Mouse (Mus musculus): ENCODE data around the gene Gm8909. TPM values are rescaled to one million over a fixed set of nuclear protein-coding genes. Genes with fewer than 3 reads are reported as not detected.
A peak's percentile ranks its signal among the peaks of the same experiment; 100 is the strongest.

Gene Gm8909
- polyA plus RNA-seq (2014; fragmentation: Nextera tagmentation; extraction: Ambion mirVana): not detected in 2 replicates

DNA sequence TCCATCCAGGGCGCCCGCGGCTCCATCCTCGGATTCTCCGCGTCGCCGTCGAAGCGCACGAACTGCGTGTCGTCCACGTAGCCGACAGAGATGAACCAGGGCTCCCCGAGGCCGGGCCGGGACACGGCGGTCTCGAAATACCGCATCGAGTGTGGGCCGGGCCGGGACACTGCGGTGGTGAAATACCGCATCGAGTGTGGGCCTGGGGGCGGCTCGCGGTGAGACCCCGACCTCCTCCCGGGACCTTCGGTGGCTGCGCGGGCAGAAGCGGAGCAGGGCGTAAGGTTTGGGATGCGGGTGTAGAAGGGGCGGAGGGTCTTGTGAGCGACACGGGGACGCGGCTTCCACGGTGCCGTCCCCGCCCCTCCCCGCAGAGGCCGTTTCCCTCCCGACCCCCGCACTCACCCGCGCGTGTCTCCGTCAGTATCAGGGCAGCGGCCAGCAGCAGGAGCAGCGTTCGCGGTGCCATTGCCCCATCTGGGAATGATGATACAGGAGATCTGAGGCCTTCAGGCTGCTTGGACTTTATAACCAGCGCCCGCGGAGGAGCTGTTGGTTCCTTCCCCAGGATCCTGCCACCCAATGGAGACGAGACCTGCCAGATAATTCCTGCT is at the start of gene Gm8909:
Gm8909 (minus strand) TSS at position 499 of the 614 bp plus-strand sequence.
- whole genome bisulfite sequencing: 1% methylated on average over 59 of the region's 63 CpGs
- Histone ChIP-seq H3K27ac (ENCODE audit: low read depth, low read length) (no peak within 1 kb of the TSS), H3K9ac (ENCODE audit: low read depth, low read length) (no peak within 1 kb of the TSS), H3K36me3 (ENCODE audit: control insufficient read depth, insufficient read depth, low read length) (no peaks in the 10 kb centered on the region), H3K27me3 (ENCODE audit: control insufficient read depth, insufficient read depth, low read length) (peaks cover 62% of the 10 kb centered on the region), H3K4me2 (replicated peaks; ENCODE audit: low read depth, low read length) (peak within 1 kb of the TSS; percentile 2), H3K4me1 (ENCODE audit: control insufficient read depth, insufficient read depth, low read length) (no peaks in the 10 kb centered on the region), H3K4me3 (ENCODE audit: low read length) (peak within 1 kb of the TSS; percentile 10), H3K9me3 (ENCODE audit: control insufficient read depth, low read length) (no peaks in the 10 kb centered on the region)
- ATAC-seq (ENCODE audit: low FRiP score, low TSS enrichment): no peak

DNA sequence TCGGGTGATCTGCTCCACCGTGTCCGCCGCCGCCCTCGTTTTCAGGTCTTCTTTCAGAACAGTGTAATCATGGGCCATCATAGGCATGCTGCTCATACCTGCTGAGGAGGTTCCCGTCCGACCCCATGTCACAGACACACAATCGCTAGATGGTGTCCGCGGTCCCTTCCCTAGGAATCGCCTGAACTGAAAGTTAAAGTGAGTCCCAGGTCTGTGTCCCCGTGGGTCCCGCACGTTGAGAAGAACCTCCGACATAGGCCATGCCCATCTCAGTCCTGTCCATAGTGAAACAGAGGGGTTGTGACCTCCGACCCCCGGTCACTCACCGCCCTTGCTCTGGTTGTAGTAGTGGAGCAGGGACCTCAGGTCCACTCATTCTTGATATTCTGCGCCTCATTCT is 47.2 kb upstream of the Gm8909 start:
- Histone ChIP-seq H3K36me3 (ENCODE audit: control insufficient read depth, insufficient read depth, low read length) (no peaks in the 10 kb centered on the region), H3K4me1 (ENCODE audit: control insufficient read depth, insufficient read depth, low read length) (no peaks in the 10 kb centered on the region), H3K27ac (ENCODE audit: low read depth, low read length) (no peak overlapping the region), H3K9me3 (ENCODE audit: control insufficient read depth, low read length) (no peaks in the 10 kb centered on the region), H3K27me3 (ENCODE audit: control insufficient read depth, insufficient read depth, low read length) (peaks cover 71% of the 10 kb centered on the region), H3K9ac (ENCODE audit: low read depth, low read length) (no peak overlapping the region), H3K4me2 (replicated peaks; ENCODE audit: low read depth, low read length) (no peak overlapping the region), H3K4me3 (ENCODE audit: low read length) (no peak overlapping the region)
- no peak for ATAC-seq (ENCODE audit: low FRiP score, low TSS enrichment)
- WGBS: 3% methylated on average over 20 of the region's 20 CpGs

DNA sequence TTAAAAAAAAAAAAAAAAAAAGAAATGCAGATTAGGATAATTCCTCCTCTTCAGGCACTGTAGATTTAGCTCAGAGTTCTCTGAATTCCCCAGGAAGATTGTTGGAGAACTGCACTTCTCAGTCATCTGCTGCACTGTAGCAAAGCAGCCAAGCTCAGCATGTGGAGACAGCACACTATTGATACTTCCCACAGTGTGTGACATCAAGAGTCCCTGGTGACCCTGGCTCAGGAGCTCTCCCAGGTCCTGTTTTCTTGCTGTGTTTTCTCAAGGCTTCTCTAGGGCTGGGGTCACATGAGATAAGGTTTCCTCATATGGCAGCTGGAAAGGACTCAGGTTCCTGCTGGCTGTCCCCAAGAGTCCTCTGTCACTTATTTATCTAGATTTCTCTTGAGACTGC is 38.5 kb upstream of the Gm8909 start:
- H3K27me3 ChIP-seq (ENCODE audit: control insufficient read depth, insufficient read depth, low read length): peaks cover 51% of the 10 kb centered on the region
- no peaks in the 10 kb centered on the region for H3K36me3 ChIP-seq (ENCODE audit: control insufficient read depth, insufficient read depth, low read length)
- no peak overlapping the region for H3K4me2 ChIP-seq (replicated peaks; ENCODE audit: low read depth, low read length)
- no peak overlapping the region for H3K27ac ChIP-seq (ENCODE audit: low read depth, low read length)
- H3K9ac ChIP-seq (ENCODE audit: low read depth, low read length): no peak overlapping the region
- no peaks in the 10 kb centered on the region for H3K9me3 ChIP-seq (ENCODE audit: control insufficient read depth, low read length)
- H3K4me1 ChIP-seq (ENCODE audit: control insufficient read depth, insufficient read depth, low read length): no peaks in the 10 kb centered on the region
- ATAC-seq (ENCODE audit: low FRiP score, low TSS enrichment): no peak
- no peak overlapping the region for H3K4me3 ChIP-seq (ENCODE audit: low read length)

DNA sequence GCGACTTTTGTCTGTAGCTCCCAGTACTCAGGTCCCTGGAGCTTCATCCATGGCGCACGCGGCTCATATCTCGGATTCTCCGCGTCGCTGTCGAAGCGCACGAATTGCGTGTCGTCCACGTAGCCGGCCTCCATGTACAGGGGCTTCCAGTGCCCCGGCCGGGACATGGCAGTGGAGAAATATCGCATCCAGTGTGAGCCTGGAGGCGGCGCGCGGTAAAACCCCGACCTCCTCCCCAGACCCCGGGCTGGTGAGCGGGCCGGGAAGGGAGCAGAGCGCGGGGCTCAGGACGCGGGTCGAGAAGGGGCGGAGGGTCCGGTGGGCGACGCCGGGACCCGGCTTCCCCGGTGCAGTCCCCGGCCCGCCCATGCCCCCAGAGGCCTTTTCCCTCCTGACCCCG is 37.5 kb upstream of the Gm8909 start:
- no peak overlapping the region for H3K9ac ChIP-seq (ENCODE audit: low read depth, low read length)

DNA sequence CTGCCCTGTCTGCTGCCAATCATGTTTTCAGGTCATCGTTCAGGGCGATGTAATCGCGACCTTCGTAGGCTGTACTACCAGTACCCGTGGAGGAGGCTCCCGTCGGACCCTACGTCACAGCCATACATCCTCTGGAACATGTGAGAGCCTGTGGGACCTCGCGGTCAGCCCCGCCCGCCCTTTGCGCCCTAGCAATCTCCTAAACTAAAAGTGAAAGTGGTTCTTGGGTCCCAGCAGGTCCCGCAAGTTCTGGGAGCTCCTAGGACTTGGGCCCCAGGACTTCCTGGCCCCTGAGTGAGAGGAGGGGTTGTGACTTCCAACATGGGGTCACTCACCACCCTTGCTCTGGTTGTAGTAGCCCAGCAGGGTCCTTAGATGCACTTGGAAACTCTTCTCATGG is 37.1 kb upstream of the Gm8909 start:
- ATAC-seq (ENCODE audit: low FRiP score, low TSS enrichment): peak; percentile 57; the same call in 1 of the 2 replicates
- peaks cover 47% of the 10 kb centered on the region for H3K27me3 ChIP-seq (ENCODE audit: control insufficient read depth, insufficient read depth, low read length)
- peak overlapping the region; percentile 32 for H3K4me3 ChIP-seq (ENCODE audit: low read length)
- H3K4me1 ChIP-seq (ENCODE audit: control insufficient read depth, insufficient read depth, low read length): no peaks in the 10 kb centered on the region
- H3K9ac ChIP-seq (ENCODE audit: low read depth, low read length): no peak overlapping the region
- peak overlapping the region; percentile 44 for H3K4me2 ChIP-seq (replicated peaks; ENCODE audit: low read depth, low read length)
- H3K36me3 ChIP-seq (ENCODE audit: control insufficient read depth, insufficient read depth, low read length): no peaks in the 10 kb centered on the region
- WGBS: 1% methylated on average over 15 of the region's 15 CpGs
- H3K9me3 ChIP-seq (ENCODE audit: control insufficient read depth, low read length): no peaks in the 10 kb centered on the region
- H3K27ac ChIP-seq (ENCODE audit: low read depth, low read length): no peak overlapping the region

More for the DNA sequence above, 37.5 kb upstream of the Gm8909 start:
- no peaks in the 10 kb centered on the region for H3K4me1 ChIP-seq (ENCODE audit: control insufficient read depth, insufficient read depth, low read length)
- H3K36me3 ChIP-seq (ENCODE audit: control insufficient read depth, insufficient read depth, low read length): no peaks in the 10 kb centered on the region
- peak overlapping the region; percentile 32 for H3K4me3 ChIP-seq (ENCODE audit: low read length)
- no peak overlapping the region for H3K27ac ChIP-seq (ENCODE audit: low read depth, low read length)
- under 1% methylated on average over 41 of the region's 41 CpGs for WGBS
- peaks cover 51% of the 10 kb centered on the region for H3K27me3 ChIP-seq (ENCODE audit: control insufficient read depth, insufficient read depth, low read length)
- peak; percentile 46; the same call in 1 of the 2 replicates for ATAC-seq (ENCODE audit: low FRiP score, low TSS enrichment)
- H3K4me2 ChIP-seq (replicated peaks; ENCODE audit: low read depth, low read length): peak overlapping the region; percentile 44
- no peaks in the 10 kb centered on the region for H3K9me3 ChIP-seq (ENCODE audit: control insufficient read depth, low read length)

DNA sequence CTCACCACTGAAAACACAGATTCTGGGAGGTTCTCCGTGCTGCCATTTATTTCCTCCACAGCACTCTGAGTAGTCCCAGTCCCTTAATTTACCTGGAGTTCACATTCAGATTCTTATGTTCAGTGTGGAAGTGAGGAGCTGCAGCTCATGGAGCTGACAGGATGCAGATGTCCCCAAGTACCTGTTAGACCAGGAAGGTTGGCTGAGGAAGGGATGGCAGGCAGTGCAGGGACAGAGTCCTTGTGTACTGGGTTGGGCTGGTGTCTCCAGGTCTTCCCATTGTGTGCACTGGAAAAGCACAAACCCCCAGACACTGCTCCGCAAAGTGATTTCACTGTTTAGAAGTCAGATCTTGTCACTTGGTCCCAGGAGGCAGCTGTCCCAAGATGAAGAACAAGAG is 33.5 kb upstream of the Gm8909 start:
- no peak overlapping the region for H3K9ac ChIP-seq (ENCODE audit: low read depth, low read length)
- H3K4me3 ChIP-seq (ENCODE audit: low read length): no peak overlapping the region
- H3K27me3 ChIP-seq (ENCODE audit: control insufficient read depth, insufficient read depth, low read length): peaks cover 41% of the 10 kb centered on the region
- H3K36me3 ChIP-seq (ENCODE audit: control insufficient read depth, insufficient read depth, low read length): no peaks in the 10 kb centered on the region
- H3K4me1 ChIP-seq (ENCODE audit: control insufficient read depth, insufficient read depth, low read length): no peaks in the 10 kb centered on the region
- ATAC-seq (ENCODE audit: low FRiP score, low TSS enrichment): no peak
- WGBS: 84% methylated on average over 2 of the region's 2 CpGs
- H3K9me3 ChIP-seq (ENCODE audit: control insufficient read depth, low read length): no peaks in the 10 kb centered on the region
- no peak overlapping the region for H3K4me2 ChIP-seq (replicated peaks; ENCODE audit: low read depth, low read length)
- no peak overlapping the region for H3K27ac ChIP-seq (ENCODE audit: low read depth, low read length)

DNA sequence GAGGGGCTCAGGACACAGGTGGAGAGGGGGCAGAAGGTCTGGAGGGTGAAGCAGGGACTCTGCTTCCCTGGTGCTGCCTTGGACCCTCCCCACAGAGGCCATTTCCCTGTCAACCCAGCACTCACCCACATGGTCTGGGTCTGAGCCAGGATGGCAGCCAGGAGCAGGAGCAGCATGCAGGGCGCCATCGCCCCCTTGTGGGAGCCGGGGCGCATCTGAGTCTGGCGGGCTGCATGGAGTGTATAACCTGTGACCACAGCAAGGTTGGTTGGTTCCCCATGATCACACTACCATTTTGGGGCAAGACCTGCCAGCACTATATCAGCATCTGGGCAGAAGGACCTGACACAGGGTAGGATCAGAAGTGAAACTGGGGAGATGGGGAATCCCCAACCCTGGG is 30.0 kb upstream of the Gm8909 start:
- H3K9me3 ChIP-seq (ENCODE audit: control insufficient read depth, low read length): no peaks in the 10 kb centered on the region
- H3K36me3 ChIP-seq (ENCODE audit: control insufficient read depth, insufficient read depth, low read length): no peaks in the 10 kb centered on the region
- no peak overlapping the region for H3K27ac ChIP-seq (ENCODE audit: low read depth, low read length)
- H3K9ac ChIP-seq (ENCODE audit: low read depth, low read length): no peak overlapping the region
- WGBS: 16% methylated on average over 5 of the region's 5 CpGs
- H3K4me3 ChIP-seq (ENCODE audit: low read length): no peak overlapping the region
- H3K27me3 ChIP-seq (ENCODE audit: control insufficient read depth, insufficient read depth, low read length): peaks cover 16% of the 10 kb centered on the region
- H3K4me2 ChIP-seq (replicated peaks; ENCODE audit: low read depth, low read length): no peak overlapping the region
- peak; percentile 55; the same call in 1 of the 2 replicates for ATAC-seq (ENCODE audit: low FRiP score, low TSS enrichment)
- H3K4me1 ChIP-seq (ENCODE audit: control insufficient read depth, insufficient read depth, low read length): no peaks in the 10 kb centered on the region

DNA sequence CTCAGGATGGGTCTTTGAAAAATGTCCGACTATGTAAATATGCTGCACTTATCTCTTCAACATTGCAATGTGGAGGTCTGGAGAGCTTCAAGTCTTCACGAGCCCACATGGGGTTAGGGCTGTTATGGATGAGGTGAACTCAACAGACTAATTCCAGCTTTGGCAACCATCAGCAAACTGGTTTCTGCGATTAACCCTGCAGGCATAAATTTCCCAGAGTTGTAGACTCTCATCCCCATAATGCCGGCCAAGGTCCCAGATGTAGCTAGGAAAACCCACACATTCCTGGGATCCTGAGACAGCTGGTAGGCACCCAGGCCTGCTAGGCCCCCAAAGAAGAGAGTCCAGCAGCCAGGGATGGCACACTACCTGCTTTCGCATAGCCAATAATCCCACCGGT is 26.1 kb upstream of the Gm8909 start:
- H3K36me3 ChIP-seq (ENCODE audit: control insufficient read depth, insufficient read depth, low read length): no peaks in the 10 kb centered on the region
- H3K4me2 ChIP-seq (replicated peaks; ENCODE audit: low read depth, low read length): no peak overlapping the region
- no peak for ATAC-seq (ENCODE audit: low FRiP score, low TSS enrichment)
- no peak overlapping the region for H3K4me3 ChIP-seq (ENCODE audit: low read length)
- H3K9me3 ChIP-seq (ENCODE audit: control insufficient read depth, low read length): no peaks in the 10 kb centered on the region
- WGBS: 88% methylated on average over 6 of the region's 6 CpGs
- H3K27ac ChIP-seq (ENCODE audit: low read depth, low read length): no peak overlapping the region
- H3K4me1 ChIP-seq (ENCODE audit: control insufficient read depth, insufficient read depth, low read length): no peaks in the 10 kb centered on the region
- H3K27me3 ChIP-seq (ENCODE audit: control insufficient read depth, insufficient read depth, low read length): peaks cover 27% of the 10 kb centered on the region
- H3K9ac ChIP-seq (ENCODE audit: low read depth, low read length): no peak overlapping the region

DNA sequence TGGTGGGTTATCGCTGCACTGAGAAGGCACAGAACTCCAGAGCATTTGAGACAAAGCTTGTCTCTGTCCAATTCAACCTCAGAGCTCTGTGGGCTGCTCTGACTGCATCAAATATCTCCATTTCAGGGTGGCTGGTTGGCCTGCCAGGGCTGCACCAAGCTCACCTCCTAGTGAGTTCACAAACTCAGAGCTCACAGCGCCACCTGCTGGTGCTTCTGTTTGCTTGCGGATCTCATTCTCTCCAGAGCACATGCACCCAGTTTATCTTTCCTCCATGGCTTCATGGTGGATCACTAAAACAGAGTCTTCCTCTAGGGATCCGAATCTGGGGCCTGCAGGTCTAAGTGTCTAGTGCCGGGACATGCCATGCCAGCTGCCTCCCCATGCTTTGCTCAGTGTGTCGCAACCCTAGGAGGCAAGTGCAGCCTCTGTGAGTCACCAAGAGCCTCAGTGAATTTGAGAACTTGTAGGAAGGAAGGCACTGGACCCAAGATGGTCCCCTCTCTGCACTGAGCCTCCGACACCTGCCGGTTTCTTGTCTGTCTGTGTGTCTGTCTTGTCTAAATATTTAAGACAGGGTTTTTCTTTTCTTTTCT is 25.3 kb upstream of the Gm8909 start:
- Histone ChIP-seq H3K9ac (ENCODE audit: low read depth, low read length) (no peak overlapping the region), H3K4me2 (replicated peaks; ENCODE audit: low read depth, low read length) (no peak overlapping the region), H3K4me3 (ENCODE audit: low read length) (no peak overlapping the region), H3K27me3 (ENCODE audit: control insufficient read depth, insufficient read depth, low read length) (peaks cover 30% of the 10 kb centered on the region), H3K4me1 (ENCODE audit: control insufficient read depth, insufficient read depth, low read length) (no peaks in the 10 kb centered on the region), H3K9me3 (ENCODE audit: control insufficient read depth, low read length) (no peaks in the 10 kb centered on the region), H3K36me3 (ENCODE audit: control insufficient read depth, insufficient read depth, low read length) (no peaks in the 10 kb centered on the region), H3K27ac (ENCODE audit: low read depth, low read length) (no peak overlapping the region)
- peak; percentile 69; the same call in 1 of the 2 replicates for ATAC-seq (ENCODE audit: low FRiP score, low TSS enrichment)
- 33% methylated on average over 8 of the region's 8 CpGs for WGBS

Data from kidney, embryonic 14.5 days (tissue).